Mouse (Mus musculus): ENCODE results near the gene Hpdl. TPM values are rescaled to one million over a fixed set of nuclear protein-coding genes. Genes with fewer than 3 reads are reported as not detected.
"Not testable (repeated sequence)": the region's sequence is repeated elsewhere in the genome, so short reads cannot be mapped to it uniquely, and the experiment has no call there.

Hpdl gene
- total RNA-seq (2021): 1 to 10 TPM; 6.4 to 6.9 TPM
- long read RNA-seq, experiment 1, partial matches to known transcripts: 0 of 3 reads
- long read RNA-seq, experiment 1, other reads (novel, unspliced or antisense): 0 of 3 reads
- long read RNA-seq, experiment 2, transcript Hpdl-201 (1 exons, 1,804 nt): major isoform, 12 of 12 reads
- long read RNA-seq, experiment 2, partial matches to known transcripts: 0 of 12 reads
- long read RNA-seq, experiment 2, other reads (novel, unspliced or antisense): 0 of 12 reads

GRCm38 (mm10) chr4:116821694-116822016 is at the start of gene Hpdl:
Gene Hpdl (minus strand): TSS chr4:116821707.
- no peak for TF ChIP-seq CTCF (conservative IDR thresholded peaks at IDR 0.05)
- Histone ChIP-seq H3K27ac (peak within 1 kb of the TSS; percentile 90), H3K4me3 (peak within 1 kb of the TSS; percentile 63)
- no peak for DNase-seq (ENCODE audit: low spot score in 2 of 2)

DNA sequence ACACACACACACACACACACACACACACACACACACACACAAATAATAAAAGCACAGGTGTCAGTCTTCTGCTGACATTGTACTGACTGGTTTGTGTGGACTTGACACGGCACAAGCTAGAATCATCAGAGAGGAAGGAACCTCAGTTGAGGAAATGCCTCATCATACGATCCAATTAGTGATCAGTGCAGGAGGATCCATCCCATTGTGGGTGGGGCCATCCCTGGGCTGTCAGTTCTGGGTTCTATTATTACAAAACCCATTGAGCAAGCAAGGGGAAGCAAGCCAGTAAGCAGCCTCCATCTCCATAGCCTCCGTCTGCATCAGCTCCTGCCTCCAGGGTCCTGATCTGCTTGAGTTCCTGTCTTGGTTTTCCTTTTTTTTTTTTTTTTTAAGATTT is 48.4 kb upstream of the Hpdl start:
- Histone ChIP-seq H3K27ac (no peak overlapping the region), H3K4me3 (no peak overlapping the region)
- no peak for DNase-seq (ENCODE audit: low spot score in 2 of 2)
- no peak for TF ChIP-seq CTCF (conservative IDR thresholded peaks at IDR 0.05)

- TF ChIP-seq CTCF (conservative IDR thresholded peaks at IDR 0.05): no peak
- H3K4me3 ChIP-seq: no peak overlapping the region
These were observed 40.5 kb upstream of the Hpdl start for GRCm38 (mm10) chr4:116862023-116862422.

GRCm38 (mm10) chr4:116859711-116860110 is 38.2 kb upstream of the Hpdl start:
- H3K4me3 ChIP-seq: no peak overlapping the region
- DNase-seq (ENCODE audit: low spot score in 2 of 2): no peak
- no peak overlapping the region for H3K27ac ChIP-seq
- TF ChIP-seq CTCF (conservative IDR thresholded peaks at IDR 0.05): no peak

More at GRCm38 (mm10) chr4:116862023-116862422, 40.5 kb upstream of the Hpdl start:
- H3K27ac ChIP-seq: no peak overlapping the region
- no peak for DNase-seq (ENCODE audit: low spot score in 2 of 2)

DNA sequence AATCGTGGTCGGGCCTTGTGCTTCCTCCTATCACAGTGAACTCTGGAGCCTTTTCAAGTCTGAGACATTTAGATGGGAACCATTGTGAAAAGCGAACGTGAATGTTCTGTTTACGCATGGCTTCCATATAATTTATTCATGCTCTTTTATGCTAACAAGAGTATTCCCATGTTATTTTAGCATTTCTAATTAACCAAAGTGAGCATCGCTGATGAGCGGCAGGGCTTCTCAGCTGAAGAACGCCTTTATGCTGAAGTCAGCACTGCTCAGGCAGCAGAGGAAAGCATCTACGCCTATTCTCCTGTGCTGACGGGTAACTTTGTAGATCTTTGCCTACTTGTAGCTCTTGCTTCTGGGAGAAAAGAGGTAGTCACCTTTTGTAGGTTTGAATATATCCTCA is 35.7 kb upstream of the Hpdl start:
- no peak for DNase-seq (ENCODE audit: low spot score in 2 of 2)
- Histone ChIP-seq H3K27ac (no peak overlapping the region), H3K4me3 (no peak overlapping the region)
- TF ChIP-seq CTCF (conservative IDR thresholded peaks at IDR 0.05): no peak

DNA sequence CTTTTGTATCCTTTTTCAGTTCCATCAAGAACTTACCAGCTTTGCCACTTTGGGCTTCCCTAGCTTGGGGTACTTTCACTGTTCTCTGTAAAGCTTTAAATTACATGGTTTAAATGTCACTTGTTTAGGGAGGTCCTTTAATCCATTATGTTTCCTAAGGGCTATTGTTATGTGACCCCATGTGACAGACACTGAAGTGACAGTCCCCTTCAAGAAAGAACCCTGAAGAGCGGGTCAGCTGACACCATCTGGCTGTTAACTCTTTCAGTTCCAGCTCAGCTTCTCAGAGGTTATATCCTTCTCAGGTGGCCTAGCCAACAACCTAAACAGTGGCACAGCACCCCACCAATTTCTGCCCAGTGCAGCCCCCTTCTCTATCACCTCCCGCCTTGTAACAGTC is 32.8 kb upstream of the Hpdl start:
- DNase-seq (ENCODE audit: low spot score in 2 of 2): no peak
- no peak overlapping the region for H3K4me3 ChIP-seq
- no peak overlapping the region for H3K27ac ChIP-seq
- TF ChIP-seq CTCF (conservative IDR thresholded peaks at IDR 0.05): no peak

DNA sequence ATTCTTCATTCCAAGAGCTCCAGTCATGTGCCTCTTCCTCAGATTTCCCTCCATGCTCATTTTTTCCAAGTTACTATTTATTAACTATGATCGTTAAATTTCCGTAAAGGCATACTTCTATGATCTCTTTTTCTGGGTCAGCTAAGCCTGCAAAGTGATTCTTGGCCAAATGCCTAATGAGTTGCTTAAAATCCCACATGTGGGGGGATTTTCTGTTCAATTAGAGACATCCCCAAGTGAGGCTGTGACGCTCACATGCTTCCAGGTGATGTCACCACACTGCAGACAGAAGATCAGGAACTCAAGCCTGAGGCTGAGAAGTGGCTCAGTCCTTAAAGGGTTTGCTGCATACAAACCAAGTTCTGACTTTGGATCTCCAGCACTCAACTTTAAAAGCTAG is 28.4 kb upstream of the Hpdl start:
- H3K27ac ChIP-seq: no peak overlapping the region
- TF ChIP-seq CTCF (conservative IDR thresholded peaks at IDR 0.05): no peak
- no peak overlapping the region for H3K4me3 ChIP-seq
- no peak for DNase-seq (ENCODE audit: low spot score in 2 of 2)

GRCm38 (mm10) chr4:116844324-116844723 is 22.8 kb upstream of the Hpdl start:
- TF ChIP-seq CTCF (conservative IDR thresholded peaks at IDR 0.05): no peak
- Histone ChIP-seq H3K4me3 (no peak overlapping the region), H3K27ac (no peak overlapping the region)
- DNase-seq (ENCODE audit: low spot score in 2 of 2): no peak

DNA sequence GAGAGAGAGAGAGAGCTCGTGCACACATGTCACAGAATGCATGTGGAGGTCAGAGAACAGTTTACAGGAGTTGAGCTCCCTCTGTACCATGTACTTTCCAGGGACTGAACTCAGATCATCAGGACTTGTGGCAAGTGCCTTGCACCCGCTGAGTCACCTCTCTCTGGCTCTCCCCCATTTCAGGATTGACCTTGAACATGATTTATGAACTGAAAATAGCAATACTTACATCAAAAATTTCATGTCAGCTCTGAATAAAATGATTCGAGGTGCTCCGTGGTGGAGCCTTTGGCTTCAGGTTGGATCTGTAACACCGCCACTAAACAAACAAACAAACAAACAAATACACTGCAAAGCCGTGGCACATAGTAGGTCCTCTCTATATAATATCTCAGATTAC is 19.3 kb upstream of the Hpdl start:
- no peak overlapping the region for H3K4me3 ChIP-seq
- no peak overlapping the region for H3K27ac ChIP-seq
- no peak for DNase-seq (ENCODE audit: low spot score in 2 of 2)
- TF ChIP-seq CTCF (conservative IDR thresholded peaks at IDR 0.05): no peak

DNA sequence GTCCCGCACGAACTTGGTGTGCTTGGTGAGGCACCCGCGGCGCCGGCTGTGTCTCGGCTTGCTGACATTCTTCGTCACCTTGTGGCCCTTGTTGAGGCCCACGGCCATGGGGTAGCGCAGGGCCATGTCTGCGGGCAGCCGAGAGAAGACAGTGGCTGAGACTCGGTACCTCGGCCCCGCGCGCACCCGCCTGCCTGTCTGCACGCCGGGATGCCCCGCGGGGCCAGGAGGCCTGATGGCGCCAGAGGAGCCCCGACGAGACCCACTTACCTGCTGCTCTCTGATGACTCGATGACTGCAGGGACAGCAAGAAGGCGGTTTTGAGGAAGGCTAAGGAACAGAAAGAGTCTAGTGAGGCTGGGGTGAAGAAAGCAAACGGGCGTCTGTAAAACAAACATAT is 18.6 kb upstream of the Hpdl start:
- not testable (repeated sequence) for H3K27ac ChIP-seq; DNase-seq (ENCODE audit: low spot score in 2 of 2); H3K4me3 ChIP-seq

GRCm38 (mm10) chr4:116838999-116839398 is 17.5 kb upstream of the Hpdl start:
- Histone ChIP-seq H3K27ac (no peak overlapping the region), H3K4me3 (no peak overlapping the region)
- no peak for DNase-seq (ENCODE audit: low spot score in 2 of 2)
- no peak for TF ChIP-seq CTCF (conservative IDR thresholded peaks at IDR 0.05)

GRCm38 (mm10) chr4:116830070-116830368 is 8.5 kb upstream of the Hpdl start:
- TF ChIP-seq CTCF (conservative IDR thresholded peaks at IDR 0.05): no peak
- DNase-seq (ENCODE audit: low spot score in 2 of 2): no peak
- Histone ChIP-seq H3K4me3 (no peak overlapping the region), H3K27ac (peak overlapping the region; percentile 62; the same call in 1 of the 2 replicates)

- DNase-seq (ENCODE audit: low spot score in 2 of 2): no peak
- Histone ChIP-seq H3K4me3 (no peak overlapping the region), H3K27ac (0 out of 2 replicates have a peak overlapping the region, but pooled peaks have one; percentile 62)
- TF ChIP-seq CTCF (conservative IDR thresholded peaks at IDR 0.05): no peak
These were observed 8.0 kb upstream of the Hpdl start for GRCm38 (mm10) chr4:116829364-116830069.

DNA sequence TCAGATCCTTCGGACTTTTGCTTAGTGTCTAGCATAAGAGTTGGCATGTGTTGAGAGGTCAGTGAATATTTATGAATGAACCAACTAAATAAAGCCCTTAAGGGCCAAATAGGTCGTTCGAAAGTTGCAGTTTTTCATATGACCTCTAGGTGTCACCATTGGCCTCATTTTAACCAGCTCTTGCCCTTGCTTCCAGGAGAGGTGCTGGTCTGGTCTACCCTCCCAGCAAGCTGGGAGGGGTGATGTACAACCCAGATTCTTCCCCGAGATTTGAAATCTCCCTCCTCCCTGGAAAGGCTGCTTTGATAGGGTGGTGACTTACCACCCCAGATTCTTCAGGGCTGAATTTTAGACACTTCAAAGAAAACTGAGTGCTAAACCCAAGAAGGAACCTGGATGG is 6.3 kb upstream of the Hpdl start:
- H3K27ac ChIP-seq: no peak overlapping the region
- peak; percentile 53 to 61 for DNase-seq (ENCODE audit: low spot score in 2 of 2)
- no peak overlapping the region for H3K4me3 ChIP-seq
- peak; percentile 89 for TF ChIP-seq CTCF (conservative IDR thresholded peaks at IDR 0.05)

Data from layer of hippocampus, adult 2 months (tissue).